Mouse (Mus musculus) megakaryocyte, embryonic 14.5 days (primary cell): Measurements from ENCODE around the gene Mafg. TPM values are rescaled to one million over a fixed set of nuclear protein-coding genes. Genes with fewer than 3 reads are reported as not detected.

ENCODE experiments used
- H3K27me3 ChIP-seq: replicated peaks from 2 replicates; pipeline ENCODE3; 2012; ENCODE audit warnings: inconsistent platforms
- H3K36me3 ChIP-seq: replicated peaks from 2 replicates; pipeline ENCODE3; 2012; ENCODE audit warnings: low read length, inconsistent platforms, mixed read lengths
- H3K4me1 ChIP-seq: 2 replicates; pipeline ENCODE4 v1.6.1; 2012; ENCODE audit warnings: inconsistent platforms
- H3K4me3 ChIP-seq: replicated peaks from 2 replicates; pipeline ENCODE3; 2012; ENCODE audit warnings: moderate library complexity, mild to moderate bottlenecking, inconsistent platforms
- H3K9me3 ChIP-seq: 2 replicates; pipeline ENCODE4 v1.6.1; 2012; ENCODE audit warnings: inconsistent platforms
- FLI1 ChIP-seq: IDR thresholded peaks from 2 replicates; pipeline ENCODE4 v1.6.1; 2012; ENCODE audit warnings: low read length, inconsistent platforms, mixed read lengths
- GATA1 ChIP-seq: IDR thresholded peaks from 3 replicates; pipeline ENCODE4 v1.6.1; 2012; ENCODE audit warnings: mixed read lengths, low read length, inconsistent platforms, borderline replicate concordance
- polyA plus RNA-seq: library from polyadenylated mRNA; stranded (reverse); fragments of >175 nt; gene quantifications from 2 replicates; pipeline ENCODE4 v1.2.3, GENCODE M21; 2012; ENCODE audit warnings: low replicate concordance; ENCODE audit not compliant: insufficient read depth

The Mafg gene
- polyA plus RNA-seq, 1 experiment = 102 TPM

- Histone ChIP-seq H3K36me3 (no peaks in the 10 kb centered on the region), H3K4me3 (no peak overlapping the region), H3K27me3 (peaks cover 84% of the 10 kb centered on the region), H3K9me3 (no peaks in the 10 kb centered on the region), H3K4me1 (peaks cover 47% of the 10 kb centered on the region)
- TF ChIP-seq GATA1 (no peak), FLI1 (no peak)
These were observed 30.3 kb upstream of the Mafg start for GRCm38 (mm10) chr11:120663714-120664113.

- Histone ChIP-seq H3K4me3 (no peak overlapping the region), H3K27me3 (peaks cover 94% of the 10 kb centered on the region), H3K9me3 (no peaks in the 10 kb centered on the region), H3K36me3 (no peaks in the 10 kb centered on the region), H3K4me1 (peaks cover 50% of the 10 kb centered on the region)
- TF ChIP-seq FLI1 (no peak), GATA1 (no peak)
These were observed 29.4 kb upstream of the Mafg start for GRCm38 (mm10) chr11:120662759-120663158.

- Histone ChIP-seq H3K4me1 (peaks cover 45% of the 10 kb centered on the region), H3K27me3 (peaks cover 96% of the 10 kb centered on the region), H3K36me3 (no peaks in the 10 kb centered on the region), H3K9me3 (no peaks in the 10 kb centered on the region), H3K4me3 (peak within 1 kb of the TSS; percentile 91)
- TF ChIP-seq GATA1 = no peak
- TF ChIP-seq FLI1 = no peak
These were observed 27.7 kb upstream of the Mafg start, which contains the start of gene Notum for GRCm38 (mm10) chr11:120661076-120661460. Notum (minus strand) TSS chr11:120661175.

GRCm38 (mm10) chr11:120660301-120661075, 27.1 kb upstream of the Mafg start:
- Histone ChIP-seq H3K9me3 (no peaks in the 10 kb centered on the region), H3K4me1 (peaks cover 43% of the 10 kb centered on the region), H3K4me3 (peak overlapping the region; percentile 91), H3K36me3 (no peaks in the 10 kb centered on the region), H3K27me3 (peaks cover 98% of the 10 kb centered on the region)
- TF ChIP-seq FLI1 (no peak), GATA1 (no peak)

GRCm38 (mm10) chr11:120659509-120660300, 26.3 kb upstream of the Mafg start:
- Histone ChIP-seq H3K27me3 (peaks cover 95% of the 10 kb centered on the region), H3K4me1 (peaks cover 41% of the 10 kb centered on the region), H3K4me3 (peak overlapping the region; percentile 91), H3K9me3 (no peaks in the 10 kb centered on the region), H3K36me3 (no peaks in the 10 kb centered on the region)
- TF ChIP-seq FLI1 = no peak
- TF ChIP-seq GATA1 = no peak

GRCm38 (mm10) chr11:120658876-120659410, 25.5 kb upstream of the Mafg start:
- no peak for TF ChIP-seq FLI1
- no peak for TF ChIP-seq GATA1
- peaks cover 49% of the 10 kb centered on the region for H3K4me1 ChIP-seq
- no peaks in the 10 kb centered on the region for H3K9me3 ChIP-seq
- no peaks in the 10 kb centered on the region for H3K36me3 ChIP-seq
- H3K27me3 ChIP-seq = peaks cover 97% of the 10 kb centered on the region
- peak overlapping the region; percentile 77 for H3K4me3 ChIP-seq

- Histone ChIP-seq H3K9me3 (no peaks in the 10 kb centered on the region), H3K36me3 (no peaks in the 10 kb centered on the region), H3K4me1 (peaks cover 43% of the 10 kb centered on the region), H3K27me3 (peaks cover 83% of the 10 kb centered on the region), H3K4me3 (no peak overlapping the region)
- TF ChIP-seq FLI1 = no peak
- no peak for TF ChIP-seq GATA1
These were observed 23.9 kb upstream of the Mafg start for GRCm38 (mm10) chr11:120657301-120657700.

- peaks cover 24% of the 10 kb centered on the region for H3K4me1 ChIP-seq
- no peaks in the 10 kb centered on the region for H3K36me3 ChIP-seq
- H3K9me3 ChIP-seq = no peaks in the 10 kb centered on the region
- peaks cover 57% of the 10 kb centered on the region for H3K27me3 ChIP-seq
- H3K4me3 ChIP-seq = no peak overlapping the region
- TF ChIP-seq FLI1 = no peak
- TF ChIP-seq GATA1 = no peak
These were observed 21.3 kb upstream of the Mafg start for GRCm38 (mm10) chr11:120654741-120655140.

- Histone ChIP-seq H3K9me3 (no peaks in the 10 kb centered on the region), H3K4me1 (peaks cover 26% of the 10 kb centered on the region), H3K36me3 (no peaks in the 10 kb centered on the region), H3K27me3 (peaks cover 31% of the 10 kb centered on the region), H3K4me3 (no peak overlapping the region)
- TF ChIP-seq FLI1 = no peak
- TF ChIP-seq GATA1 = no peak
These were observed 18.5 kb upstream of the Mafg start for GRCm38 (mm10) chr11:120651872-120652271.
